Mouse (Mus musculus): ENCODE measurements around the gene Eno3.

DNA sequence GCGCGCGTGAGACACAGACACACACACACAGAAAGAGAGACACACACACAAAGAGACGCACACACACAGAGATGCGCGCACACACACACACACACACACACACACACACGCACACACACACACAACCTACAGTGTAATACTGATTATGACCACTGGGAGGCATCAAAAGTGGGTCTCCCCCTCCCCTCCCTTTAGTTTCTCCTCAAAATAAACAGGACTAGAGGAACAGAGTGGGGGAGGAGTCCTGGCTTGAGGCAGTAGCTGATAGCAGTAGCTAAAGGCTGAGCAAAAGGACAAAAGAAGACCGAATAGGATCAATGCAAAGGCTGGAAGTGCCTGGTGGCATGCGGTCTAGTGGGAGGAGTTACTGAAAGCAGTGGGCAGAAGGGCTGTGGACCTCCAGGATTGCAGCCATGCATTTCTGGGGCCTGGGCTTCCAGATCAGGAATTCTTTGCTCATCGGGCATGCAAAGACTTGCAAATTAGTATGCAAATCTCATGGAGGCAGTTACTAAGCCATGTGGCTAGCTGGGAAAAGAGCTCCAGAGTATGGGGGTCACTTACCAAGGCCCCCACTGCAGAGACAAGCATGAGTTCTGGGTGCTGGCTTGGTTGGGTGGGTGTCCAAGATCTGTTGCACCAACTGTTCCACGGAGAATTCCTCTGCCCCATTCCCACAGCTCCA, 25.0 kb downstream of the Eno3 start:
- TF ChIP-seq POLR2A (IDR thresholded peaks at IDR 0.05; ENCODE audit: borderline replicate concordance, extremely low read depth, low read depth, low read length) (no peak), CTCF (IDR thresholded peaks at IDR 0.05; ENCODE audit: insufficient read depth, low read length) (0 out of 2 replicates have a peak, but pooled peaks have one; percentile 2)
